Mouse (Mus musculus) heart, adult 11 months (tissue): ENCODE data around the gene Prdm12.

Experiments used
- DNase-seq: peaks from one replicate; pipeline ENCODE4 v3.0.0; 2022

Prdm12 gene

DNA sequence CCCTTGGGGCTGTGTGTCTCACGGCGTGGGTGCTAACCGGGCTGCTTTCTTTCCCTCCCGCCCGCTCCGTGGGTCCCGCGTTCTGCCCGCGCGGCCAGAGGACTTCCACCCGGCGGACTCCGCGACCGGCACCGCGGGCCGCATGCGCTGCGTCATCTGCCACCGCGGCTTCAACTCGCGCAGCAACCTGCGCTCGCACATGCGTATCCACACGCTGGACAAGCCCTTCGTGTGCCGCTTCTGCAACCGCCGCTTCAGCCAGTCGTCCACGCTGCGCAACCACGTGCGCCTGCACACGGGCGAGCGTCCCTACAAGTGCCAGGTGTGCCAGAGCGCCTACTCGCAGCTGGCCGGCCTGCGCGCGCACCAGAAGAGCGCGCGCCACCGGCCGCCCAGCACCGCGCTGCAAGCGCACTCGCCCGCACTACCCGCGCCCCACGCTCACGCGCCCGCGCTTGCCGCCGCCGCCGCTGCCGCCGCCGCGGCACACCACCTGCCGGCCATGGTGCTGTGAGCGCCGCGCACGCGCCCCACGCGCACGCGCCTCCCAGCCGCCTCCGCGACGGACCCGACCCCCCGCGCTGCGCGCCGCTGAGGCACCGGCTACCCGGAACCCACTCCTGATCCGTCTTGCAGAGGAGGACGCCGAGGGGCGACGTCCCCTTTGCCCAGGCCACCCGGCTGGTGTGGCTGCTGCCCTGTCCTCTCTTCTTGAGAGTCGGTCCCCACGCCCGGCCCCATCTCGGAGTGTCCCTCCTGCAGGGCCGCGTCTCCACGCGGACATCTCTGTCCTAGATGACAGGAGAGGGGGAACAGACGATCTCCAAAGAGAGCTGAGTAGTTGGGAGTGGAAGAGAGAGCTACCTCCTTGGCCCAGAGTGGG is 14.4 kb downstream of the Prdm12 start:
- no peak for DNase-seq

DNA sequence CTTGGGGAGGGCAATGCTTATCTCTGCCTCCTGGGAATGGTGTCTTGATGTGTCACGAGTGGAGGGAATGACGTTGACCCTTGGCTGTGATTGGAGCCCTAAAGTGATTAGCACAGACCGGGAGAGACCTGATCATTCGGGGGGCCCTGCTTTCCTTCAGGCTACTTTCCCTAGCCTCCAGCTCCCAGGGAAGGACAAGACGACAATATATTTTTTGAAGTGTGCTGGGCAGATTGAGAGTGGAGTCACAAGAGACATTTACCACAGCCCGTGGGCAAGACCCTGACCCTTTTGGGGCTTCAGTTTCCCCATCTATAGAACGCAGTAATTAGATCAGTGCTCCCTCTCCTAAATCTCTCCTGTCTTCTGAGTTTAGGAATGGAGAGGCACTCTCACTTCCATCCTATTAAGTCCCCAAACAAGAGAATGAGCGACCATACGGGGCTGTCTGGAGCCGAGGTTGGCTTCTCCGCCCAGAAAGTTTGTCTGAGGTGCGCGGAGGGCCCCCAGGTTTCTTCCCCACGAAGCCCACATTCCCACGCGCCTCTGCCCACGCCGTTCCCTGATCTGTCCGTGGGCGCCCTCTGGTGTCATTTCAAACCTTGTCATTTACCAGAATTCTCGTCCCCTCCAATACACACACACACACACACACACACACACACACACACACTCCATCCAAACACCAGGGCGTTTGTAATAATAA is 15.2 kb downstream of the Prdm12 start:
- DNase-seq: no peak

DNA sequence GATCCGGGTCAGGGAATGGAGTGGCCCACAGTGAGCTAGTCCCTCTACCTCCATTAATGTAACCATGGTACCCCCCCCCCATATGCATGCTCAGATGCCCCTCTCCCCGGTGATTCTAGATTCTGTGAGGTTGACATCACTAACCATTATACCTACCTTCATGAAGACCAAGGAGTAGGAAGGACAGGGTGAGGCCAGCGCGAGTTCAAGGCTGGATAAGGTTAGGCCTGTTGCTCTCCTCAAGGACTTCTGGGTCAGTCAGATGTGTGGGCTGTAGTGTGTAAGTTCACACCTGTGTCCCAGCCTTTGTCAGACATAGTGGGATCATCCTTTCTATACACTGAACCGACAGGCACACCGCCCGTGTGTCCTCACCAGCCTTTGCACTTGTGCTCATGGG is 16.5 kb downstream of the Prdm12 start:
- DNase-seq: no peak

DNA sequence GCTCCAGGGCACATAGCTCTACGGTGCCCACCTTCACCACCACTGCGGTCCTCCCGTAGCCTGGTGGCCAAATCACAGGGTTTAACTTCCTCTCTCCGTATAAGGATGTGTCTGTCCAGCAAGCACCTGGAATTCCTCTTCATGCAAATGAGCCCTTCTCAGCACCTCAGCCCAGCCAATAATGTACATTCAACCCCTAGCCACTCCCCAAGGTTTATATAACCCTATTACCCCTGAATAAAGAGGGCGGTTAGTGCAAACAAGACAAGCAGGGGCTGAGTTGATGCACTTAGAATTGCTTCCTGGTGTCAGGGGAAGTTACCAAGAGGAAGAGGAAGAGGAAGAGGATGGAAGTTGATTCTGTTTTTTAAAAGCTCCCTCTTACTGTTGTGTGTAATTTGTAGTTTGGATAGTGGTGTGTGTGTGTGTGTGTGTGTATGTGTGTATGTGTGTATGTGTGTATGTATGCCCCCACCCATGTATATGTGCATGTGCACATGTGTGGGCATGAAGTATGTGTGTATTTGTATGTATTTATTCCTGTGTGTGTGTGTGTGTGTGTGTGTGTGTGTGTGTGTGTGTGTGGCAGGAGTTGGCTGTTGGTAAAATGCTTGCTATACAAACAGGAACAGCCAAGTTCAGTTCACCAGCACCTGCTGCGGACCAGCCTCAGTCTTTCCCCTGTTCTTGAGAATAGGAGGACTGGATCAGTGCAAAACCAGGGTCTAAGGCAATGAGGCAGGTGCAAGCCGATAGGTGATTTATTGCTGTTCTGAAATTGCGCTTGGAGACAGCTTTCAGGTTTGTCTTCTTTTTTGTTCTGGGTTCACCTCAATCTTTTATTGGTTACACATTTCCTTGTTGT is 23.3 kb downstream of the Prdm12 start:
- no peak for DNase-seq

DNA sequence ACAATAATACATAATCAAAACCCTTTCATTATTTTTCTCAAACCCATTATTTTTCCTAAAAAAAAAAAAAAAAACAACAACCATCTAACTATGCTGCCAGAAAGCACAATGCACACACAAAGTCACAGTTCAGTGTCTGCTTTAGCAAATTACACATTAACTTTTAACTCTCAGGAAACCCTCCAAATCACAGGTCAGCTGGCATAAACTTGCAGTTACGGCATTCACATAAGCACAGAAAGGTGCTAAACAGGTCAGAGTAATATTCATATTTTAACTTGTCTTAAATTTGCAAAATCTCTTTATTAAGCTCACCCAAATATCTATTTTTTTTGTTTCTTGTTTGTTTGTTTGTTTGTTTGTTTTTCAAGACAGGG is 24.0 kb downstream of the Prdm12 start:
- DNase-seq: no peak

DNA sequence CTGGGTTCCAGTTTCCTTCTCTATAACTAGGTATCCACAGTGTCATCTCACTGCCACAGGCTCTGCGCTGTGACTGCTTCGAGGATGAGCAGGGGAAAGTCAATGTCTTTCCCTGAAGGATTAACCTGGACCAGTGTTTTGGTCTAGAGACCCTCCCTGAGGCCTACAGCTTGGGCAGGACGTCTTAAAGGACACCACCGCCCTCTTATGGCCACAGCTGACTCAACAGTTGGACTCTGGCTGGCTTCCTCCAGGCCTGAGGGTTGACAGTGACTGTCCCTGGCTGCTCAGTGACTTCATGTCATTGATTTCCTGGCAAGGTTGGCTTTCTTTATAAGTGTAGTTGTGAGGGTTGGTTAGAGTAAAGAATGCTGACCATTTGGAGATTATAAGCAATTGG is 27.5 kb downstream of the Prdm12 start:
- no peak for DNase-seq

DNA sequence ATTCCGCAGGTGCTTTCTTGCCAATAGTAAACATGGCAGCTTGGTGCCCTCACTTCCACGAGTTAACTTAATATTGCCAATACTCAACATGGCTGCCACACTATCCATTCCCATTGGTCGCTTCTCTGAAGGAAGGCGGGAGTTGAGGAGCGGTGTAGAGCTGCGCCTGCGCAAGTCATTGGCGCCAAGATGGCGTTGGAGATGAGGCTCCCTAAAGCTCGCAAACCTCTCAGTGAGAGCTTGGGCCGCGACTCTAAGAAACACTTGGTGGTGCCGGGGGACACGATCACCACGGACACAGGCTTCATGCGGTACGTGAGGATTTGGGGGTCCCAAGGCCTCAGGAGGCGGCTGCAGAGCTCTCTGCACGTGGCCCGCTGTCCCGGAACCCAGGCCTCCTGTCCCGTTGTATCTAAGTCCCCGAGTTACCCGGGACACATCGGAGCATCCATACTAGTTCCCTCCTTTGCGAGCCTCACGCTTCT is 30.8 kb downstream of the Prdm12 start, which contains the start of gene Exosc2:
Gene Exosc2, plus strand, starts transcription at position 165 of the 485 bp plus-strand sequence.
- peak; percentile 100 for DNase-seq

DNA sequence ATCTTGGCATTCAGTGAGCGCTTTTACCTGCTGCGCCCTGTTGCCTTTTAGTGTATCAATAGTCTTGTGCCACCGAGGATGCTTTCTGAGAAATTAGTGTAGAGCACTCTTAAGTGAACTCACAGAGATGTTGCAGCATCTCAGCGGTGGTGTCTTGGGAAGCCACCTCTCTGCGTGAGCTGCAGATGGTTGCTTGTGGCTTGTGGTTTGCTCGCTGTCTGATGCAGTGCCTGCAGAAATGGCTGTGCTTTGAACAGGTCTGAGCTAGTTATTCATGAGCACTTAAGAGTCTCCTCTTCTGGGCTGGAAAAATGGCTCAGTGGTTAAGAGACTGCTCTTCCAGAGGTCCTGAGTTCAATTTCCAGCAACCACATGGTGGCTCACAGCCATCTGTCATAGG is 38.8 kb downstream of the Prdm12 start:
- no peak for DNase-seq

DNA sequence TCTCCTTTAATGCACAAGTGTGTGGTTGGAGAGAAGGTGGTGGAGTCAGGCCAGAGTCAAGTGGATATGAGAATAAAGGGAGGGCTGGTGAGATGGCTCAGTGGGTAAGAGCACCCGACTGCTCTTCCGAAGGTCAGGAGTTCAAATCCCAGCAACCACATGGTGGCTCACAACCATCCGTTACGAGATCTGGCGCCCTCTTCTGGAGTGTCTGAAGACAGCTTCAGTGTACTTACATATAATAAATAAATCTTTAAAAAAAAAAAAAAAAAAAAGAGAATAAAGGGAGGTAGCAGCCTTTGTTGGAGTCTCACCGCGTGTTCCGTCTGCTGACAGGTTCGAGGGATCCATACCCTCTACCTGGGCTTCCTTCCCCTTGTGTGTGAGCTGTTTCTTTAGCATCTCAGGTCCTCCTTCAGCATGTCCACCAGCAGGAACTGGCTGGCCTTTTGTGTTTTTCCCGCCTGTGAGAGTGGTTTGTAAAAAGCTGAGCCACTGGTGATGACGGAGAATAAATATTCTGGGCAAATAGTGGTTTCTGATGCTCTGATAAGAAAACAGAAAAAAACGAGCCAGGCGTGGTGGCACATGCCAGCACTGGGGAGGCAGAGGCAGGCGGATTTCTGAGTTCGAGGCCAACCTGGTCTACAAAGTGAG is 41.3 kb downstream of the Prdm12 start:
- DNase-seq: peak; percentile 83

DNA sequence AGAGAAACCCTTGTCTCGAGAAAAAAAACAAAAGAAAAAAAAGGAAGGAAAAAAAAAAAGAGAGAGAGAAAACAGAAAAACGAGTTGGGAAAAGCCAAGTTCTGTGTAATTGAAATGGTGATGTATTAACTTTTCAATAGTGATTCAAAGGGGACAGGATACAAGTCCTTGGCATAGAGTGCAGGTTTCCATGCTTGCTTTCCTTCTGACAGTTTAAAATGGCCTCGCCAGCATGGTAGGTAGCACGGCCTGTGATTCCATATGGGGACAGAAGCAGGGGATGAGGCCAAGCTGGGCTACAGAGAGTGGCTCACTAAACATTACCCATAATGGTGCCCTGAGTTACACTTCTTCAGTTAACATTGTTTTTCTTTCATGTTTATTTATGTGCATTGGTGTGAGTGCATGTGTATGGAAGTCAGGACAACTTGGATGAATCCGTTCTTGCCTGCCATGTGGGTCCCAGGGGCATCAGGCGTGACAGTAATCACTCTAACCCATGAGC is 41.9 kb downstream of the Prdm12 start:
- peak; percentile 78 for DNase-seq

DNA sequence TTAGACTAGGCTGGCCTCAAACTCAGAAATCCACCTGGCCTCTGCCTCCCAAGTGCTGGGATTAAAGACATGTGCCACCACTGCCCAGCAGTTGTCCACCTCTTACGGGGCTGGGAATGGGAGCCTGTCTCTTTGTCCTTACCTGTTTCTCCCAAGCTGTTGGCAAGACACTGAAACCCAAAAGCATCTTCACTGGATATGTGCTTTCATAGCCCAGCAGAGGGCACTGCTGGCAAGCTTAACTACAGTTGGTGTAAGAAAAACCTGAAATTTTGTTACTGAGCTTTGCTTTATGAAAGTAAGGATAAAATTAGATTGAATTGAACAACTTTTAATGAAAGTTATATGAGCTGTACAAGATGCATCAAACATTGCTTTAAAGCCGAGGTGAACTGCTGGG is 43.8 kb downstream of the Prdm12 start:
- peak; percentile 93 for DNase-seq

DNA sequence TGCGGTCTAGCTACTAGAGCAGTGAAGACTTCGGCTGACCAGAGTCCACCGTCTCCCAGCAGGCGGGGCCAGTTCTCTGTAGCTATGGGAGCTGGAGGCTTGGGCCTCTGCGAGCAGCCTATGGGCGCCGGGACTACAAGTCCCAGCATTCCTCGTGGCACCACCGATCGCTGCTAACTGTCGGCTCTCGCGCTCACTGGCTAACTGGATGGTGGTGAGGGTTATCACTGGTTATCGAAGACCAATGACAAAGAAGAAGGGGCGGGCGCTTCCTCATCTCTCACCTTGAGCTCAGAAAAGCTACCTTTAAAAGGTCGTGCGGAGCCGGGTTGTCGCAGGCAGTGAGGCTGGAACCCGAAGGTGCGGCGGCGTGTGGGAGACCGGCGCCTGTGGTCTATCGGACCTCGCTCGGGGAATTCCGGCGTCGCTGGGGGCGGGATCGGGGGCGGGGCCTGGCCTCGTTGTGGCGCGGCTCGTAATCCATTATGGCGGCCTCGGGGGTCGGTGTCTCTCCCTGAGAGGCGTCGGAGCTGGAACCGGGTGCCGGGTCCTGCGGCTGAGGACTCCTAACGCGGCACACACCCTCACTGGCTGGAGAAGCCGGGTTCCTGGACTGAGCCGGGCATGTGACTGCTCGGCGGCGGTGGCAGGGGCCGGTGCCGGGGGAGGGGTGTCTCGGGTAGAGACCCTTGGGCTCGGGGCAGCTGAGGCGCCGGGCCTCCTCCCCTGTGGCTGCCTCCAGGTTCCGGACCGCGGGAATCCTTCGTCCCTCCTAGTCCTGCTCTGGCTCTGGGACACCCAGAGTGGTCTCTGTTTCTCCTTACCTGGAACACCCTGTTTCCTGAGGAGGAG is 48.5 kb downstream of the Prdm12 start, which contains the start of gene Abl1:
Gene Abl1, plus strand, starts transcription at position 303 of the 852 bp plus-strand sequence.
- DNase-seq: peak; percentile 100

DNA sequence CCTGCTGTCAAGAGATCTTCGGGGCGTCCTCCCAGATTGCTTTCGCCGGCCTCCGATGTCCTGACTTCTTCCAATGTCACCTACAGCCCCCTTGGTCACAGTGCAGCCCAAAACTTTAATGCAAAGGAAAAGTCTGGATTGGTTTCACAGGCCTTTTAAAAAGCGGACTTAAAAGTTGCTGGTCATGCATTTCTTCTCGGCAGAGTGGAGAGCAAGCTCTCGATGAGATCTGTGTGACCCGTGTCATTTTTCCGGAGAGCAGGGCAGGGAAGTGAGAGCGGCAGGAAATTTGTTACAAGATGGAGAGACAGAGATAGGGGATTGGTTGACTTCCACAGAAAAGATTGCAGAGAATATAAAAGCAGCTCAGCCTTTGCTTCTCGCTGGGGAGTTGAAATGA is 49.2 kb downstream of the Prdm12 start:
- DNase-seq: peak; percentile 92

DNA sequence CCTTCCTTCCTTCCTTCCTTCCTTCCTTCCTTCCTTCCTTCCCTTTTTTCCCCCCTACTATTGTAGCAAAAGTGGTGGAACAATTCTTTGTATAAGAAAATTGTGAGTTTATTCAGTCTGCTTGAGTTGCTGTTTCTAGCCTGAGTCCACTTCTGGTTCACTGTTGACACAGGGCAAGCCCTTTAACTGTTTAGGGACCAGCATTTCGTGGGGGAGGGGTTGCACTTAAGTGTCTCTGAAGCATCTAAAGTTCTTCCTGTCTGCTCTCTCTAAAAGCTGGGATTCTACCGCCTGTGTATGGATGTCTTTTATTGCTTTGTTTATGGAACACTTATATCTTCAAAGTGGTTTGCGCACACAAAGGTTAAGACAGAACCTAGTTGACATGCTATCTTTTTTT is 50.2 kb downstream of the Prdm12 start:
- DNase-seq: no peak

DNA sequence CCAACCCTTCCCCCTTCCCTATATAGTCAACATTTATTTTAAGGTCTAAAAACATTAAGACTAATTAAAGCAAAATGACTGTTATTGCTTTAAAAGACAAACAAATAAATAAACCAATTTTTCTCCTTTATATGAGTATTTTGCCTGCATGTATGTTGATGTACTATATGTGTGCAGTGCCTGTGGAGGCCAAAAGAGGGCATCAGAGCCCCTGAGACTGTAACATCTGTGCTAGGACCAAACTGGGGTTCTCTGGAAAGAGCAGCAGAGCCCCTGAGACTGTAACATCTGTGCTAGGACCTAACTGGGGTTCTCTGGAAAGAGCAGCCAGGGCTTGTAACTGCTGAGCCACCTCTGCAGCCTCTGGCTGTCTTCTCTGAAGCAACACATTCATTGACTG is 58.4 kb downstream of the Prdm12 start:
- DNase-seq: no peak

DNA sequence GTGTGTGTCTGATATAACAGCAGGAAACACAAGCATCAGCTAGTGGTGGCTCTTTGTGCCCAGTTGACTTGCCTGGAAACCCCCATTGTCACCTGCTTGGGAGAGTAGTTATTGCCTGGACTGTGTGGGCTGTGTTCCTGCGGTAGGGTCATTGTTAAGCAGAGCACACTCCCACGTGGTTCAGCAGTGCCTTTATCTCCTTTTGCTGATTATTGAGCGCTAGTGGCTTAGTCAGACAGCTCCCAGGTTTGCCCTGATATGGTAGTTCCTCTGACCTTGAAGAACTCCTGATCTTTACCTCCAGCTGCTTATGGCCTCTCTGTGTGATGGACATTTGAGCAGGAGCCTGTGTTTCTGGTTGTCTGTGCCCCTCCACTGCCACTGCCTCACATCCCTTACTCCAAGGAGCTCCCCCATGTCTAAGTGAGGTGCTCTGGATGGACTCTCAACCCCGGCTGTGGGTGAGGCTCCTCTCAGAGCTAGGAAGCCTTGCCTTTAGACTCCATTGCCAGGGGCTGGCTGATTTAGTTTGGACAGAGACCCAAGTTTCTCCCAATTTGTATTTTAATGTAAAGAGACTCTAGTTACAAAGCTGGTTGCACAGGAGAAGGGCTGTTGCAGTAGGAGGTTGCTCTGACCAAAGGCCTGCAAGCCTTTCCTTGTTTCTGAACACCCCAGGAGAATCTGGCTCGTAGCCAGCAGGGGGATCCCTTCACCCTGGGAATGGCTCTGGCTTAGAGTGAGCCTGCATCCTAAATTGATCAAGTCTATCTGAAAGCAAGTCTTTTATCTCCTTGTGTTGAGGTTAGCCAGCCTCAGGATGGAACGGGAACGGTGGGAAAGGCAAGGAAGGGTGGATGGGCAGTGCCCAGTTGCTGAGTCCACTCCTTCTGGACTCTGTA is 61.0 kb downstream of the Prdm12 start:
- DNase-seq: no peak

DNA sequence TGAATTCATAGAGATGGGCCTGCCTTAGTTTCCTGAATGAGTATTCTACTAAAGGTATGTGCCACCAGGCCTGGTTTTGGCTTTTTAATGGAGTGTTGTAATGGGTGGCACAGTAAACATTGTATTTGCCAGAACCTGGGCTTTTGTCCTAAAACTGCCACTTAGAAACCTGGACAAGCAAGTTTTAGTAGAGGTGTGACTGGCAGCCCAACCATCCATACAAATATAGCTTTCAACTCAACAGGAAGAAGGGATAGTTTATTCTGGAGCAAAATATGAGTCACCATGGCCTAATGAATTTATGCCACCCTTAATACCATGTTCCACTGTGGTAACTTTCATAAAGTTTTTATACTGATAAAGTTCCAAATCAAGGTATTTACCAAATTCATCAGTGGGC is 63.4 kb downstream of the Prdm12 start:
- DNase-seq: no peak
